Mouse (Mus musculus) liver, embryonic 12.5 days (tissue): ENCODE measurements around the gene Homer1. TPM values are rescaled to one million over a fixed set of nuclear protein-coding genes. Genes with fewer than 3 reads are reported as not detected.

ENCODE experiments used
- ATAC-seq: fragments of 200-750 bp; cut with Nextera tagmentation; 2 replicates; pipeline ENCODE4 v1.8.0; 2017; ENCODE audit warnings: moderate number of reproducible peaks, mild to moderate bottlenecking, moderate library complexity
- H3K27ac ChIP-seq: fragments of 300-500 bp; sonication (generic); 2 replicates; pipeline ENCODE4 v1.5.1; 2016; ENCODE audit warnings: mild to moderate bottlenecking
- H3K27me3 ChIP-seq: fragments of 300-500 bp; sonication (generic); replicated peaks from 2 replicates; pipeline ENCODE4 v1.6.1; 2016; ENCODE audit warnings: mild to moderate bottlenecking, moderate library complexity
- H3K36me3 ChIP-seq: fragments of 300-500 bp; sonication (generic); 2 replicates; pipeline ENCODE4 v1.6.1; 2016; ENCODE audit warnings: mild to moderate bottlenecking, moderate library complexity
- H3K4me1 ChIP-seq: fragments of 300-500 bp; sonication (generic); 2 replicates; pipeline ENCODE4 v1.6.1; 2016
- H3K4me2 ChIP-seq: fragments of 300-500 bp; sonication (generic); 2 replicates; pipeline ENCODE4 v1.6.1; 2016; ENCODE audit warnings: mild to moderate bottlenecking, moderate library complexity
- H3K4me3 ChIP-seq: fragments of 300-500 bp; sonication (generic); 2 replicates; pipeline ENCODE4 v1.5.1; 2016; ENCODE audit warnings: mild to moderate bottlenecking, moderate library complexity
- H3K9ac ChIP-seq: fragments of 300-500 bp; sonication (generic); 2 replicates; pipeline ENCODE4 v1.6.1; 2016; ENCODE audit warnings: mild to moderate bottlenecking, moderate library complexity
- H3K9me3 ChIP-seq: fragments of 300-500 bp; sonication (generic); replicated peaks from 2 replicates; pipeline ENCODE4 v1.6.1; 2016; ENCODE audit warnings: mild to moderate bottlenecking, moderate library complexity
- WGBS: fragments of 180-500 bp; shearing (Covaris S2); methylation state at CpG from one replicate; pipeline ENCODE4 v1.1.7; 2016; ENCODE audit not compliant: insufficient replicate concordance; 5-methylcytosine and 5-hydroxymethylcytosine counted together
- polyA plus RNA-seq: library from polyadenylated mRNA; unstranded; fragments of >200 nt; fragmentation: Nextera tagmentation; extraction: Ambion mirVana; gene quantifications from 2 replicates; pipeline ENCODE4 v1.2.1, GENCODE M21; 2016

Homer1 gene
- polyA plus RNA-seq, result 7.1 and 8.2 TPM in 2 replicates

- Histone ChIP-seq H3K27ac (no peak within 1 kb of the TSS), H3K4me3 (no peak within 1 kb of the TSS), H3K9me3 (no peaks in the 10 kb centered on the region), H3K36me3 (no peaks in the 10 kb centered on the region), H3K27me3 (no peaks in the 10 kb centered on the region), H3K9ac (no peak within 1 kb of the TSS), H3K4me1 (peaks cover 12% of the 10 kb centered on the region), H3K4me2 (no peak within 1 kb of the TSS)
- ATAC-seq, result no peak
- WGBS, result 81% methylated on average over 5 of the region's 5 CpGs
Observed at GRCm38 (mm10) chr13:93299316-93299715, at the start of gene Homer1. TSS of gene Homer1 (plus strand) at chr13:93299635.

GRCm38 (mm10) chr13:93251732-93252131 lies 47.7 kb upstream of the Homer1 start:
- H3K4me3 ChIP-seq, result no peak overlapping the region
- H3K9me3 ChIP-seq, result no peaks in the 10 kb centered on the region
- no peak for ATAC-seq
- H3K9ac ChIP-seq, result no peak overlapping the region
- H3K27me3 ChIP-seq, result no peaks in the 10 kb centered on the region
- WGBS, result 68% methylated on average over 6 of the region's 6 CpGs
- no peak overlapping the region for H3K4me2 ChIP-seq
- H3K27ac ChIP-seq, result no peak overlapping the region
- no peaks in the 10 kb centered on the region for H3K36me3 ChIP-seq
- no peaks in the 10 kb centered on the region for H3K4me1 ChIP-seq

- H3K36me3 ChIP-seq, result no peaks in the 10 kb centered on the region
- no peak overlapping the region for H3K9ac ChIP-seq
- no peak overlapping the region for H3K27ac ChIP-seq
- no peaks in the 10 kb centered on the region for H3K9me3 ChIP-seq
- no peak overlapping the region for H3K4me2 ChIP-seq
- 70% methylated on average over 10 of the region's 10 CpGs for WGBS
- no peak overlapping the region for H3K4me3 ChIP-seq
- H3K4me1 ChIP-seq, result no peaks in the 10 kb centered on the region
- no peaks in the 10 kb centered on the region for H3K27me3 ChIP-seq
- no peak for ATAC-seq
Observed at GRCm38 (mm10) chr13:93252175-93252574, 47.3 kb upstream of the Homer1 start.

GRCm38 (mm10) chr13:93252941-93253340 lies 46.5 kb upstream of the Homer1 start:
- Histone ChIP-seq H3K4me2 (no peak overlapping the region), H3K9ac (no peak overlapping the region), H3K27me3 (no peaks in the 10 kb centered on the region), H3K4me1 (no peaks in the 10 kb centered on the region), H3K27ac (no peak overlapping the region), H3K4me3 (no peak overlapping the region), H3K9me3 (no peaks in the 10 kb centered on the region), H3K36me3 (no peaks in the 10 kb centered on the region)
- 72% methylated on average over 5 of the region's 5 CpGs for WGBS
- ATAC-seq, result no peak

- H3K27ac ChIP-seq, result no peak overlapping the region
- no peaks in the 10 kb centered on the region for H3K4me1 ChIP-seq
Observed at GRCm38 (mm10) chr13:93267151-93267550, 32.3 kb upstream of the Homer1 start.

GRCm38 (mm10) chr13:93300581-93300980 lies 1.1 kb downstream of the Homer1 start:
- ATAC-seq, result no peak
- Histone ChIP-seq H3K9me3 (no peaks in the 10 kb centered on the region), H3K36me3 (no peaks in the 10 kb centered on the region), H3K4me3 (no peak overlapping the region), H3K27me3 (no peaks in the 10 kb centered on the region), H3K9ac (no peak overlapping the region), H3K27ac (no peak overlapping the region), H3K4me2 (no peak overlapping the region), H3K4me1 (peaks cover 14% of the 10 kb centered on the region)
- 67% methylated on average over 5 of the region's 5 CpGs for WGBS

More at GRCm38 (mm10) chr13:93267151-93267550, 32.3 kb upstream of the Homer1 start:
- 63% methylated on average over 2 of the region's 2 CpGs for WGBS
- Histone ChIP-seq H3K27me3 (no peaks in the 10 kb centered on the region), H3K9ac (no peak overlapping the region), H3K36me3 (no peaks in the 10 kb centered on the region), H3K9me3 (no peaks in the 10 kb centered on the region), H3K4me3 (no peak overlapping the region), H3K4me2 (no peak overlapping the region)
- no peak for ATAC-seq

GRCm38 (mm10) chr13:93301060-93301459 lies 1.6 kb downstream of the Homer1 start:
- no peak overlapping the region for H3K4me2 ChIP-seq
- no peak overlapping the region for H3K4me3 ChIP-seq
- H3K4me1 ChIP-seq, result peaks cover 19% of the 10 kb centered on the region
- no peaks in the 10 kb centered on the region for H3K27me3 ChIP-seq
- H3K9ac ChIP-seq, result no peak overlapping the region
- no peak overlapping the region for H3K27ac ChIP-seq
- 37% methylated on average over 2 of the region's 2 CpGs for WGBS
- no peak for ATAC-seq
- no peaks in the 10 kb centered on the region for H3K36me3 ChIP-seq
- H3K9me3 ChIP-seq, result no peaks in the 10 kb centered on the region

- Histone ChIP-seq H3K9ac (peak overlapping the region; percentile 96), H3K27ac (peak overlapping the region; percentile 93), H3K9me3 (no peaks in the 10 kb centered on the region), H3K4me2 (peak overlapping the region; percentile 90), H3K27me3 (no peaks in the 10 kb centered on the region), H3K4me3 (peak overlapping the region; percentile 82), H3K4me1 (peaks cover 34% of the 10 kb centered on the region), H3K36me3 (no peaks in the 10 kb centered on the region)
- WGBS, result 14% methylated on average over 19 of the region's 19 CpGs
- no peak; the same call in 1 of the 2 replicates for ATAC-seq
Observed at GRCm38 (mm10) chr13:93302846-93303562, 3.6 kb downstream of the Homer1 start.

- Histone ChIP-seq H3K27ac (peak overlapping the region; percentile 93), H3K27me3 (no peaks in the 10 kb centered on the region), H3K4me2 (peak overlapping the region; percentile 90), H3K4me1 (peaks cover 41% of the 10 kb centered on the region), H3K4me3 (peak overlapping the region; percentile 82), H3K36me3 (no peaks in the 10 kb centered on the region), H3K9me3 (no peaks in the 10 kb centered on the region), H3K9ac (peak overlapping the region; percentile 96)
- under 1% methylated on average over 47 of the region's 90 CpGs for WGBS
- ATAC-seq, result peak; percentile 95
Observed at GRCm38 (mm10) chr13:93303563-93304250, 4.3 kb downstream of the Homer1 start.

GRCm38 (mm10) chr13:93304251-93305001 lies 5.0 kb downstream of the Homer1 start:
- H3K9me3 ChIP-seq, result no peaks in the 10 kb centered on the region
- H3K4me2 ChIP-seq, result peak overlapping the region; percentile 90
- no peaks in the 10 kb centered on the region for H3K36me3 ChIP-seq
- H3K9ac ChIP-seq, result peak overlapping the region; percentile 96
- H3K27me3 ChIP-seq, result no peaks in the 10 kb centered on the region
- H3K27ac ChIP-seq, result peak overlapping the region; percentile 93
- H3K4me3 ChIP-seq, result peak overlapping the region; percentile 82
- WGBS, result under 1% methylated on average over 60 of the region's 64 CpGs
- ATAC-seq, result peak; percentile 38
- H3K4me1 ChIP-seq, result peaks cover 47% of the 10 kb centered on the region

- WGBS, result 8% methylated on average over 7 of the region's 7 CpGs
- peak overlapping the region; percentile 82 for H3K4me3 ChIP-seq
- H3K27me3 ChIP-seq, result no peaks in the 10 kb centered on the region
- H3K9me3 ChIP-seq, result no peaks in the 10 kb centered on the region
- H3K36me3 ChIP-seq, result no peaks in the 10 kb centered on the region
- ATAC-seq, result no peak
- peak overlapping the region; percentile 96 for H3K9ac ChIP-seq
- H3K4me1 ChIP-seq, result peaks cover 49% of the 10 kb centered on the region
- peak overlapping the region; percentile 90 for H3K4me2 ChIP-seq
- H3K27ac ChIP-seq, result peak overlapping the region; percentile 93; the same call in 1 of the 2 replicates
Observed at GRCm38 (mm10) chr13:93305149-93305548, 5.7 kb downstream of the Homer1 start.

- Histone ChIP-seq H3K27me3 (no peaks in the 10 kb centered on the region), H3K9ac (peak overlapping the region; percentile 96), H3K36me3 (no peaks in the 10 kb centered on the region), H3K4me2 (peak overlapping the region; percentile 90), H3K27ac (no peak overlapping the region), H3K9me3 (no peaks in the 10 kb centered on the region), H3K4me3 (peak overlapping the region; percentile 82), H3K4me1 (peaks cover 49% of the 10 kb centered on the region)
- WGBS, result 43% methylated on average over 7 of the region's 7 CpGs
- ATAC-seq, result no peak
Observed at GRCm38 (mm10) chr13:93305636-93306035, 6.2 kb downstream of the Homer1 start.
